Mouse (Mus musculus) megakaryocyte-erythroid progenitor cell, adult 5-6 weeks (primary cell): ENCODE measurements around the gene Ccl28. TPM values are rescaled to one million over a fixed set of nuclear protein-coding genes. Genes with fewer than 3 reads are reported as not detected.

ENCODE experiments used
- total RNA-seq, 2 experiments: library from RNA; stranded (forward) in 1 of 2; stranded (reverse) in 1 of 2; fragments of 200-1000, 215-1000 nt in 1 of 2; fragments of >200 nt in 1 of 2; fragmentation: Nextera tagmentation in 1 of 2; gene quantifications; 2 replicates each; pipeline ENCODE4 v1.2.3; 2014 to 2017

Ccl28 gene
- total RNA-seq, 2 experiments from 2014 or later, result 0.14 TPM; not detected in 1

Other genes starting within 250 kb of the Ccl28 start
- 28.0 and 32.2 TPM in 2 replicates for gene Paip1, start 195.2 kb upstream of the Ccl28 start, total RNA-seq (2014; fragmentation: Nextera tagmentation)
- 46.3 and 55.2 TPM in 2 replicates for gene Paip1, start 195.2 kb upstream of the Ccl28 start, total RNA-seq (2017)
- 72.9 and 76.0 TPM in 2 replicates for gene 4833420G17Rik, start 161.1 kb upstream of the Ccl28 start, total RNA-seq (2014; fragmentation: Nextera tagmentation)
- gene 4833420G17Rik, start 161.1 kb upstream of the Ccl28 start, total RNA-seq (2017), result 49.3 and 54.9 TPM in 2 replicates
- gene Tmem267, start 135.8 kb upstream of the Ccl28 start, total RNA-seq (2014; fragmentation: Nextera tagmentation), result 9.6 and 11.5 TPM in 2 replicates
- gene Tmem267, start 135.8 kb upstream of the Ccl28 start, total RNA-seq (2017), result 6.7 and 7.0 TPM in 2 replicates
- gene 3110070M22Rik, start 135.4 kb upstream of the Ccl28 start, total RNA-seq (2014; fragmentation: Nextera tagmentation), result 0.35 TPM in 1 of 2 replicates, not detected in the other
- gene 3110070M22Rik, start 135.4 kb upstream of the Ccl28 start, total RNA-seq (2017), result 0.84 TPM in 1 of 2 replicates, not detected in the other
- 13.1 and 15.6 TPM in 2 replicates for gene Hmgcs1, start 66.6 kb downstream of the Ccl28 start, total RNA-seq (2014; fragmentation: Nextera tagmentation)
- 25.0 and 38.1 TPM in 2 replicates for gene Hmgcs1, start 66.6 kb downstream of the Ccl28 start, total RNA-seq (2017)
- 0.37 TPM in 1 of 2 replicates, not detected in the other for gene Nim1k, start 132.1 kb downstream of the Ccl28 start, total RNA-seq (2014; fragmentation: Nextera tagmentation)
- gene Nim1k, start 132.1 kb downstream of the Ccl28 start, total RNA-seq (2017), result 0.33 and 0.50 TPM in 2 replicates
- gene Zfp131, start 167.1 kb downstream of the Ccl28 start, total RNA-seq (2014; fragmentation: Nextera tagmentation), result 56.9 and 62.1 TPM in 2 replicates
- 60.7 and 71.0 TPM in 2 replicates for gene Zfp131, start 167.1 kb downstream of the Ccl28 start, total RNA-seq (2017)
- not detected in 2 replicates for gene AF067063, start 206.4 kb downstream of the Ccl28 start, total RNA-seq (2014; fragmentation: Nextera tagmentation)
- gene AF067063, start 206.4 kb downstream of the Ccl28 start, total RNA-seq (2017), result not detected in 2 replicates
- not detected in 2 replicates for gene D13Ertd608e, start 212.2 kb downstream of the Ccl28 start, total RNA-seq (2014; fragmentation: Nextera tagmentation)
- gene D13Ertd608e, start 212.2 kb downstream of the Ccl28 start, total RNA-seq (2017), result not detected in 2 replicates